Mouse (Mus musculus) adrenal gland (tissue): ENCODE data around the gene Rnf121.

Experiments
- intact Hi-C: fragments of 180-260 bp; cut with DNase I; formaldehyde crosslinking; loops from one replicate; pipeline ENCODE4 v1.15.1; 2025
- long read RNA-seq, 2 experiments: library from polyadenylated mRNA; unstranded; transcript quantifications; one replicate each; pipeline ENCODE4 v2.0.0; 2020; ENCODE audit warnings: borderline replicate concordance in 1 of 2; ENCODE audit not compliant: insufficient replicate concordance in 1 of 2

The Rnf121 gene
- long read RNA-seq, experiment 1, transcript Rnf121-202 (9 exons, 2,249 nt), result major isoform, 10 of 22 reads
- long read RNA-seq, experiment 1, partial matches to known transcripts, result 1 of 22 reads
- long read RNA-seq, experiment 1, other reads (novel, unspliced or antisense), result 7 of 22 reads
- long read RNA-seq, experiment 2, transcript Rnf121-202 (9 exons, 2,249 nt), result major isoform, 13 of 16 reads
- long read RNA-seq, experiment 2, partial matches to known transcripts, result 1 of 16 reads
- long read RNA-seq, experiment 2, other reads (novel, unspliced or antisense), result 0 of 16 reads

- intact Hi-C loops, result no loop called here
Observed at GRCm38 (mm10) chr7:102065046-102065891, at the start of gene Rnf121, which contains the start of the genes Xndc1 and Xntrpc. Rnf121 (minus strand) TSS chr7:102065469. Xndc1 (plus strand) TSS chr7:102065511. Xntrpc (plus strand) TSS chr7:102065713.

- intact Hi-C loops, result no loop called here
Observed at GRCm38 (mm10) chr7:102113151-102113729, 48.0 kb upstream of the Rnf121 start.

DNA sequence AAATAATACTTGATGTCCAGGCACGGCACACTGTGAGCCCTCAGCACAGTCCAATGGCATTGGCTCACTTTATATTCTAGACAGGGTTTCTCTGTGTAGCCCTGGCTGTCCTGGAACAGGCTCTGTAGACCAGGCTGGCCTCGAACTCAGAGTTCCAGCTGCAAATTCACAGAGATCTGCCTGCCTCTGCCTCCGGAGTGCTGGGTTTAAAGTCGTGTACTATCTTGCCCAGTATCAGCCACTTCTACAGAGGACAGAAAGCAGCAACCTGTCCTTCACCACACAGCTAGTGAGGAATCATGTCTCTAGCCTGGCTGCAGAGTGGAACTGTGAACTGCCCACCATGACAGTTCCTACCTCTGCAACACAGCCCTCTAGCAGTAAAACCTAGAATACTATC lies 44.5 kb upstream of the Rnf121 start:
- intact Hi-C loops, result no loop called here

DNA sequence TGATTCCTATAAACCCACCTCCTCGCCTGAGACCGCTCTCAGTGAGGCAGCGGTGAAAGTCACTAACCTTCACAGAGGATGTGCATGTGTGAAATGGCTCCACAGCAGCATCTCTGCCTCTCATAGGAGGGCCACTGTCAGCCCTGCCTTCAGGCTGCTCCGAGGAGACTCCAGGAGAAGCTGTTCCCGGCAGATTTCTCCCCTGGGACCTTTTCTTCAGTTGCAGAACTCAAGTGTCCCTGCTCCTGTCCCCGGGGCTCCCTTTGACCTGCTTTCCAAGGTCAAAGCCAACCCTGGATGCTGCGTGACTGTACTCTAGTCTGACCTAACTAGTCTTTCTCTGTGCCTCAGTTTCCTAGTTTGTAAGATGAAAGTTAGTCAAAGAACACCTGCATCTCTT lies 43.9 kb upstream of the Rnf121 start, which contains the start of gene Art5:
Gene Art5 (minus strand): TSS at position 319 of the 400 bp plus-strand sequence.
- intact Hi-C loops, result no loop called here

DNA sequence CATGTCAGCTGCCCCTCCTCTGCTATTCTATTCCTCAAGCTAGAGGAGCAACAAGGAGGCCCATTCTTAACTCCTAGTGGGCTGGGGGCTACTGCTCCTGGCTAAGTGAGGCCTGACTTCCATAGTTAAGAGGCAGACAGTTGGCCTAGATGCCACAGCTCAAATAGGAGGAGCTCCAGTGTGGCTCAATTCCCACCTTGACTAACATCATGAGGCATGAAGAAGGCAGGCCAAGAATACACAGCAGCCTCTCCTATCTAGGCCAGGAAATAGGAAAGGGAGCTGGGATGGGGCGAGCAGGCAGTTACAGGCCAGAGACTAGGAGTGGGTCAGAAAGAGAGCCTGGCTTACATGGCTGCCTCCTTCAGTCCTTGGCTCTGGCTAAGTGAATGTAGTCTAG lies 42.9 kb upstream of the Rnf121 start:
- intact Hi-C loops, result no loop called here

DNA sequence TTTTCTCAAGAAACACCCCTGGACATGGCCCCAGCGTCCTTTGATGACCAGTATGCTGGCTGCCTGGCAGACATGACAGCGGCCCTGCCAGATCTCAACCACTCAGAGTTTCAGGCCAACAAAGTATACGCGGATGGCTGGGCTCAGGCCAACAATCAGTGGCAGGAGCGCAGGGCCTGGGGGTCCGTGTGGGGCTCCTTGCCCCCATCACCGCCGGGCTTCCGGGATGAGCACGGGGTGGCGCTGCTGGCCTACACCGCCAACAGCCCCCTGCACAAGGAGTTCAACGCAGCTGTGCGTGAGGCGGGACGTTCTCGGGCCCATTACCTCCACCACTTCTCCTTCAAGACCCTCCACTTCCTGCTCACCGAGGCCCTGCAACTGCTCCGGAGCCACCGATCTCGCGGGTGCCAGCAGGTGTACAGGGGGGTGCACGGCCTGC lies 41.5 kb upstream of the Rnf121 start:
- intact Hi-C loops, result no loop called here

GRCm38 (mm10) chr7:102104126-102104525 lies 38.9 kb upstream of the Rnf121 start:
- intact Hi-C loops, result no loop called here

GRCm38 (mm10) chr7:102103555-102103954 lies 38.3 kb upstream of the Rnf121 start:
- intact Hi-C loops, result no loop called here

- intact Hi-C loops, result no loop called here
Observed at GRCm38 (mm10) chr7:102102696-102103095, 37.4 kb upstream of the Rnf121 start.

- intact Hi-C loops, result no loop called here
Observed at GRCm38 (mm10) chr7:102102241-102102640, 37.0 kb upstream of the Rnf121 start.

DNA sequence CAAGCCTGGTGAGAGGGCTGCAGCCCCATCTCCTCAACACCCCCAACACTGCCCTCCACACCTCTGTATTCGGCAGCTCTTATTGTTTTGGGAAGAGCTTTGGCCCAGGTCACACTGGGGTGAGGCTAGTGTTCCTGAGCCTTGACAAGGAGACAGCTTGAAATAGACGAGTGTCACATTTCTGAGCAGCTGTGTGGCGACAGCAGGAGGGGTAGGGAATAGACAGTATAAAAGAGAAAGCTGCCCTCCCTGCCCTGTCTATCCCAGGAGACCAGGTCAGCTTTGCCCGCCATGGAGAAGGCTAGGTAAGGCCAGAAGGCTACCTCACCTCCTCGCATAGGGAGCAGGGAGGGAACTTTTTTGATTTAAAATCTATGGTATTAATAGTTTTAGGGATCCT lies 36.2 kb upstream of the Rnf121 start, which contains the start of gene Art1:
Gene Art1 (plus strand): TSS at position 257 of the 400 bp plus-strand sequence.
- intact Hi-C loops, result no loop called here

DNA sequence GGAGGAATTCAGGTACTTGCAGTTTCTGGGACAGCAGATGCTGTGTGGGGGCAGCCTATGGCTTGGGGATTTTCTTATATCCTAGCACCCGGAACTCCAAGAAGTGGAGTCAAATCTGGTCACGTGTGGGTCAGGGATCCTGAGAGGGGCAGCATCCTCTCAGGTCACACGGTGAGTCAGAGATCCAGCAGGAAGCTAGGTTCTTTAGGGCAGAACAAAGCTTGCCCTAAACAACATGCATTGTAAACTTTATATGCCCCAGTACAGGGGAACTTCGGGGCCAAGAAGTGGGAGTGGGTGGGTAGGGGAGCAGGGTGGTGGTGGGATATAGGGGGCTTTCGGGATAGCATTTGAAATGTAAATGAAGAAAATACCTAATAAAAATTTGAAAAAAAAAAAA lies 35.6 kb upstream of the Rnf121 start:
- intact Hi-C loops, result no loop called here

GRCm38 (mm10) chr7:102099760-102100661 lies 34.7 kb upstream of the Rnf121 start:
- intact Hi-C loops, result no loop called here

- intact Hi-C loops, result no loop called here
Observed at GRCm38 (mm10) chr7:102087336-102087735, 22.1 kb upstream of the Rnf121 start.

GRCm38 (mm10) chr7:102084041-102084696 lies 18.9 kb upstream of the Rnf121 start:
- intact Hi-C loops, result no loop called here

DNA sequence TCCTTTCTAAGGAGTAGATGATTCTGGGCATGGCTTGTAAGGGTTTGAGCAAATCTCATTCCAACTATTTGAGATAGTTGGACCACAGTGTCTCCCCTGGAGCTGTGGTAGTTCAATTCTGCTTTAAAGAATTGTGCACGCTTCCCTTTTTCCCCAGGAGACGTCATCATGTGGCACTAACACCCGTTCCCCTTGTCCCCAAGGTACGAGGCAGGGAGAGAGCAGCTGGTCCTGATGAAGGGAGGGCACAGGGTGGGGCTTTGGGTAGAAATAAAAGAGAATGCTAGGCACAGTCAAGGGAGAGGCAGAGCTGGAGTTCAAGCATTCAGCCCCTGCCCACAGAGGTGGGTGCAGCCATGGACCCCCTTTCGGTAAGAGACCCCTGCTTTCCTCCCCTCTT lies 17.5 kb upstream of the Rnf121 start, which contains the start of gene Trpc2:
Gene Trpc2 (plus strand): TSS at position 301 of the 400 bp plus-strand sequence.
- intact Hi-C loops, result no loop called here

- intact Hi-C loops, result no loop called here
Observed at GRCm38 (mm10) chr7:102081784-102082183, 16.5 kb upstream of the Rnf121 start.

GRCm38 (mm10) chr7:102080311-102080710 lies 15.0 kb upstream of the Rnf121 start:
- intact Hi-C loops, result no loop called here

- intact Hi-C loops, result loop anchor here (5.0 to 10.0 kb wide), 3 partner anchors 81 to 424 kb away; no protein-coding TSS in a partner anchor
Observed at GRCm38 (mm10) chr7:102078517-102078916, 13.2 kb upstream of the Rnf121 start.
